Mouse (Mus musculus) A20 (cell line): ENCODE results near the gene Lce1a1.
"Not testable (repeated sequence)": the region's sequence is repeated elsewhere in the genome, so short reads cannot be mapped to it uniquely, and the experiment has no call there.

Experiments used
- DNase-seq: peaks from one replicate; pipeline ENCODE4 v3.0.0-alpha.2; 2011; ENCODE audit warnings: low read depth, low spot score

Gene Lce1a1

GRCm38 (mm10) chr3:92648207-92648606, at the start of gene Lce1a1:
Gene Lce1a1, minus strand, starts transcription at chr3:92648307.
- no peak for DNase-seq

GRCm38 (mm10) chr3:92694613-92695012, 46.5 kb upstream of the Lce1a1 start:
- DNase-seq, result no peak

GRCm38 (mm10) chr3:92691688-92692087, 43.6 kb upstream of the Lce1a1 start:
- DNase-seq, result no peak

GRCm38 (mm10) chr3:92689154-92689553, 41.0 kb upstream of the Lce1a1 start:
- not testable (repeated sequence) for DNase-seq

- DNase-seq, result no peak
Measured at GRCm38 (mm10) chr3:92687110-92687509, 39.0 kb upstream of the Lce1a1 start, which contains the start of gene Lce1d. Gene Lce1d, minus strand, starts transcription at chr3:92687210.

- DNase-seq, result no peak
Measured at GRCm38 (mm10) chr3:92678947-92679346, 30.8 kb upstream of the Lce1a1 start, which contains the start of gene Lce1c. Gene Lce1c, plus strand, starts transcription at chr3:92679247.

- no peak for DNase-seq
Measured at GRCm38 (mm10) chr3:92670215-92670614, 22.1 kb upstream of the Lce1a1 start, which contains the start of gene Lce1a2. Gene Lce1a2, minus strand, starts transcription at chr3:92670315.

- DNase-seq, result no peak
Measured at GRCm38 (mm10) chr3:92656826-92657225, 8.7 kb upstream of the Lce1a1 start, which contains the start of gene Lce1b. Gene Lce1b, minus strand, starts transcription at chr3:92656926.

GRCm38 (mm10) chr3:92639854-92640253, 8.3 kb downstream of the Lce1a1 start:
- no peak for DNase-seq

GRCm38 (mm10) chr3:92638653-92638991, 9.5 kb downstream of the Lce1a1 start:
- DNase-seq, result no peak

GRCm38 (mm10) chr3:92637745-92638652, 10.1 kb downstream of the Lce1a1 start:
- DNase-seq, result no peak

GRCm38 (mm10) chr3:92621560-92621959, 26.5 kb downstream of the Lce1a1 start, which contains the start of gene Lce6a:
Gene Lce6a, minus strand, starts transcription at chr3:92621660.
- DNase-seq, result no peak

- DNase-seq, result no peak
Measured at GRCm38 (mm10) chr3:92609804-92610203, 38.3 kb downstream of the Lce1a1 start.

- DNase-seq, result no peak
Measured at GRCm38 (mm10) chr3:92607392-92607791, 40.7 kb downstream of the Lce1a1 start, which contains the start of gene 2210017I01Rik. Gene 2210017I01Rik, minus strand, starts transcription at chr3:92607492.

GRCm38 (mm10) chr3:92602169-92602568, 45.9 kb downstream of the Lce1a1 start:
- DNase-seq, result peak; percentile 15

GRCm38 (mm10) chr3:92600456-92600855, 47.7 kb downstream of the Lce1a1 start:
- no peak for DNase-seq

GRCm38 (mm10) chr3:92599973-92600372, 48.1 kb downstream of the Lce1a1 start:
- no peak for DNase-seq

- DNase-seq, result no peak
Measured at GRCm38 (mm10) chr3:92598429-92598828, 49.7 kb downstream of the Lce1a1 start.
